Comparison of ENCODE assay signal across 8 mouse cellular contexts in the genomic region with DNA sequence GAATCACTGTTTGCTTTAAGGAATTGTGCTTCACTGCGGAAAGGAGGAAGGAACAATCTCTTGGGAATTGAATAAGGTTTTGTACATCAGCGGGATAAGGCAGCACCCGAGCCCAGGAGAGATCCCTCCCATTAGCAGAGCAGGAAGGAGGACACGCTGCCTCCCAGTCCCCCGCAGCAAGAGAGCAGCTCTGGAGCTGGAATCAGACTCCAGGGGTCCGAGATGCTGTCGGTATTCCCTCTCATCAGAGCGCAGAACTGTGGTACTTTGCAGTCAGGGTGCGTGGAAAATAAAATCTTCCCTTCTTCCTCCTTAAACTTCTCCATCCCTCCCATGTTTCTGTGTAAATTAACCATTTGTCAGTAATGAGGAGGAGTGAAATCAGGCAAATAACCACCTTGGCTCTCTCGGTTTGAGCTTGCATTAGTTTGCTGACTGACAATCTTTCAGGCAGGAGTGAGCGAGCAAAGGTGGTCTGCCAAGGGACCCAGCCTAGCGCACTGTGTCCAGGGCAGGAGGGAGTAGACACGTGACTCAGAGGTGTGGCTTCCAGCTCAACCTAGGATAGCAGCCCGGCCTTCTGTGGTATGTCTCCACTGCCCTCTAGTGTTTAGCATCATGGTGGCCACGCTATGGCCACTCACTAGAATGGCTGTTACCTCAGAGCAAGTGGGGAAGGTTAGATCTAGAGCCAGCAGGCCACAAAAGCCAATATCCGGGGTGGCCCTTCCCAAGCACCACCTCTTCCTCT. TPM values are rescaled to one million over a fixed set of nuclear protein-coding genes. Genes with fewer than 3 reads are reported as not detected.
DNase-seq lines count a peak whose midpoint lies in the region; ATAC-seq and TF ChIP-seq lines count a peak whose summit lies in the region.

No protein-coding gene starts in this region.

- peak; percentile 74 for DNase-seq in Muller cell, postnatal 12 days (ENCODE audit: inconsistent ontology term)
- peak; percentile 45 for DNase-seq in cerebellum, adult 11 months
- peak; percentile 37 to 44 for DNase-seq in layer of hippocampus, adult 2 months (ENCODE audit: low spot score in 2 of 2)
- DNase-seq in ovary, postnatal 36 days (ENCODE audit: low spot score) = peak; percentile 57

- peak overlapping the region; percentile 29 for H3K4me3 ChIP-seq in forebrain, embryonic 15.5 days
- H3K4me3 ChIP-seq in layer of hippocampus, adult 2 months = peak overlapping the region; percentile 34
- peak overlapping the region; percentile 25 for H3K4me3 ChIP-seq in lung, embryonic 16.5 days (ENCODE audit: low read length)

- peaks cover 7% of the 10 kb centered on the region; the same call in 1 of the 2 replicates for H3K4me1 ChIP-seq in forebrain, embryonic 15.5 days
- no peaks in the 10 kb centered on the region for H3K4me1 ChIP-seq in lung, embryonic 16.5 days (replicated peaks; ENCODE audit: control insufficient read depth, insufficient read depth, low read length)

- ATAC-seq in forebrain, embryonic 15.5 days (replicated peaks) = peak; percentile 96
- ATAC-seq in hematopoietic stem cell, adult 5-6 weeks (replicated peaks in 1 of 2; ENCODE audit: insufficient read depth in 1 of 2, low FRiP score in 2 of 2, low TSS enrichment in 1 of 2, low read depth in 1 of 2, poor library complexity in 2 of 2, severe bottlenecking in 2 of 2) = peak; percentile 93 to 97
- peak; percentile 98 for ATAC-seq in lung, embryonic 16.5 days (ENCODE audit: low read depth)
- ATAC-seq in erythroblast, adult 5-6 weeks (replicated peaks; ENCODE audit: low FRiP score, poor library complexity, severe bottlenecking) = no peak

- no peaks in the 10 kb centered on the region for H3K9me3 ChIP-seq in forebrain, embryonic 15.5 days
- H3K9me3 ChIP-seq in lung, embryonic 16.5 days (ENCODE audit: control insufficient read depth, low read length) = no peaks in the 10 kb centered on the region

- H3K36me3 ChIP-seq in forebrain, embryonic 15.5 days = no peaks in the 10 kb centered on the region
- H3K36me3 ChIP-seq in lung, embryonic 16.5 days (ENCODE audit: control insufficient read depth, insufficient read depth, low read length) = no peaks in the 10 kb centered on the region

- TF ChIP-seq CTCF in layer of hippocampus, adult 2 months (conservative IDR thresholded peaks at IDR 0.05) = peak; percentile 86

- no peaks in the 10 kb centered on the region for H3K27me3 ChIP-seq in forebrain, embryonic 15.5 days
- H3K27me3 ChIP-seq in lung, embryonic 16.5 days (ENCODE audit: control insufficient read depth, insufficient read depth, low read depth, low read length) = no peaks in the 10 kb centered on the region

- no peak overlapping the region for H3K27ac ChIP-seq in forebrain, embryonic 15.5 days (replicated peaks)
- no peak overlapping the region for H3K27ac ChIP-seq in layer of hippocampus, adult 2 months
- H3K27ac ChIP-seq in lung, embryonic 16.5 days (ENCODE audit: low read length) = no peak overlapping the region

- H3K9ac ChIP-seq in forebrain, embryonic 15.5 days (replicated peaks) = 0 out of 2 replicates have a peak overlapping the region, but pooled peaks have one; percentile 1
- H3K9ac ChIP-seq in lung, embryonic 16.5 days (ENCODE audit: low read length) = peak overlapping the region; percentile 58

- WGBS in forebrain, embryonic 15.5 days = 3% methylated on average over 16 of the region's 16 CpGs
- WGBS in lung, embryonic 16.5 days = 5% methylated on average over 16 of the region's 16 CpGs

- H3K4me2 ChIP-seq in forebrain, embryonic 15.5 days (replicated peaks) = peak overlapping the region; percentile 41
- peak overlapping the region; percentile 57 for H3K4me2 ChIP-seq in lung, embryonic 16.5 days (ENCODE audit: low read depth, low read length)

RNA-seq across cellular contexts. Expression of a gene that starts 15.4 kb away (rescaled TPM):
- 0.41 and 0.65 TPM in 2 replicates for polyA plus RNA-seq in forebrain, embryonic 15.5 days (2015; fragmentation: Nextera tagmentation; extraction: Ambion mirVana)
- total RNA-seq in hematopoietic stem cell, adult 5-6 weeks (2017) = not detected in 2 replicates
- under 1 TPM; 0.46 to 0.52 TPM for total RNA-seq in layer of hippocampus, adult 2 months (2021)
- 0.87 and 1.0 TPM in 2 replicates for polyA plus RNA-seq in lung, embryonic 16.5 days (2015; fragmentation: Nextera tagmentation; extraction: Ambion mirVana)
- total RNA-seq in erythroblast, adult 5-6 weeks (2015; ENCODE audit: low replicate concordance) = not detected in 2 replicates
- total RNA-seq in erythroblast, adult 5-6 weeks (2017; ENCODE audit: low replicate concordance) = not detected in 2 replicates

RNA-seq across cellular contexts. Expression of a gene that starts 33.4 kb away (rescaled TPM):
- 3.8 and 3.9 TPM in 2 replicates for polyA plus RNA-seq in forebrain, embryonic 15.5 days (2015; fragmentation: Nextera tagmentation; extraction: Ambion mirVana)
- total RNA-seq in hematopoietic stem cell, adult 5-6 weeks (2017) = 0.10 and 0.25 TPM in 2 replicates
- 1 to 10 TPM; 1.3 to 2.6 TPM for total RNA-seq in layer of hippocampus, adult 2 months (2021)
- polyA plus RNA-seq in lung, embryonic 16.5 days (2015; fragmentation: Nextera tagmentation; extraction: Ambion mirVana) = 0.21 and 0.30 TPM in 2 replicates
- not detected in 2 replicates for total RNA-seq in erythroblast, adult 5-6 weeks (2015; ENCODE audit: low replicate concordance)
- not detected in 2 replicates for total RNA-seq in erythroblast, adult 5-6 weeks (2017; ENCODE audit: low replicate concordance)
